Mouse (Mus musculus): Measurements from ENCODE around the gene Tbpl2.

- no peak for TF ChIP-seq EP300 (IDR thresholded peaks at IDR 0.05; ENCODE audit: low read depth)
- TF ChIP-seq CTCF (IDR thresholded peaks at IDR 0.05; ENCODE audit: low read depth): no peak
Measured at GRCm38 (mm10) chr2:24040531-24040930, 55.9 kb downstream of the Tbpl2 start.
